Mouse (Mus musculus): ENCODE results near the gene Tigd3. TPM values are rescaled to one million over a fixed set of nuclear protein-coding genes. Genes with fewer than 3 reads are reported as not detected.

The Tigd3 gene
- polyA plus RNA-seq, 1 experiment from 2014 or later: 2.5 TPM

DNA sequence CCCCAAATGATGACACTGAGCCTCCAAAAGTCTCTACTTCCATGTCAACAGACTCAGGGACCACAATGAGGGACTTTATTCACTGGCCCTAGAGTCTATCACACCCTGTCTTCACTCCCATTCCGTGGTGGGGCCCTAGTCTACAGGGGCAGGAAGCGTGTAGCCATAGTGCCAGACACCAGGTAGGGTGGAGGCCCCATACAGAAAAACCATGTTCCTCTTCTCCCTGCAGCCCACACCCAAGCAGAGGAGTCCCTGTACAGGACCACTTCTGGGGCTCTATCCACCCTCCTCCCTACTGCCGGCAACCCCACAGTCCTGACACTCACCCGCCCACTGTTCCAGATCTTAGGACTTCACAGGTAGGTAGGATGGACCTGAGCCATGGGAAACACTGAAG lies 21.4 kb downstream of the Tigd3 start:
- peaks cover 9% of the 10 kb centered on the region; the same call in 1 of the 2 replicates for H3K36me3 ChIP-seq (ENCODE audit: control insufficient read depth, insufficient read depth, low read length)
- peaks cover 43% of the 10 kb centered on the region for H3K4me1 ChIP-seq (replicated peaks; ENCODE audit: control insufficient read depth, insufficient read depth, low read length)
- H3K27ac ChIP-seq (ENCODE audit: low read length): peak overlapping the region; percentile 7; the same call in 1 of the 2 replicates
- no peaks in the 10 kb centered on the region for H3K9me3 ChIP-seq (ENCODE audit: control insufficient read depth, low read length)
- no peaks in the 10 kb centered on the region for H3K27me3 ChIP-seq (ENCODE audit: control insufficient read depth, insufficient read depth, low read depth, low read length)
- no peak for ATAC-seq (ENCODE audit: low read depth)
- no peak overlapping the region for H3K4me2 ChIP-seq (ENCODE audit: low read depth, low read length)
- no peak overlapping the region for H3K4me3 ChIP-seq (ENCODE audit: low read length)
- 65% methylated on average over 4 of the region's 4 CpGs for WGBS
- no peak overlapping the region for H3K9ac ChIP-seq (ENCODE audit: low read length)

GRCm38 (mm10) chr19:5871683-5872082 lies 22.3 kb downstream of the Tigd3 start:
- H3K27ac ChIP-seq (ENCODE audit: low read length): peak overlapping the region; percentile 92
- H3K4me1 ChIP-seq (replicated peaks; ENCODE audit: control insufficient read depth, insufficient read depth, low read length): peaks cover 38% of the 10 kb centered on the region
- H3K4me2 ChIP-seq (ENCODE audit: low read depth, low read length): peak overlapping the region; percentile 45
- H3K27me3 ChIP-seq (ENCODE audit: control insufficient read depth, insufficient read depth, low read depth, low read length): no peaks in the 10 kb centered on the region
- H3K36me3 ChIP-seq (ENCODE audit: control insufficient read depth, insufficient read depth, low read length): peaks cover 14% of the 10 kb centered on the region; the same call in 1 of the 2 replicates
- H3K9me3 ChIP-seq (ENCODE audit: control insufficient read depth, low read length): no peaks in the 10 kb centered on the region
- H3K9ac ChIP-seq (ENCODE audit: low read length): peak overlapping the region; percentile 61
- ATAC-seq (ENCODE audit: low read depth): peak; percentile 40
- no peak overlapping the region for H3K4me3 ChIP-seq (ENCODE audit: low read length)
- WGBS: 12% methylated on average over 6 of the region's 6 CpGs

- Histone ChIP-seq H3K27ac (ENCODE audit: low read length) (peak overlapping the region; percentile 92), H3K9me3 (ENCODE audit: control insufficient read depth, low read length) (no peaks in the 10 kb centered on the region), H3K4me3 (ENCODE audit: low read length) (peak overlapping the region; percentile 13; the same call in 1 of the 2 replicates), H3K36me3 (ENCODE audit: control insufficient read depth, insufficient read depth, low read length) (peaks cover 14% of the 10 kb centered on the region), H3K4me2 (ENCODE audit: low read depth, low read length) (peak overlapping the region; percentile 45), H3K4me1 (replicated peaks; ENCODE audit: control insufficient read depth, insufficient read depth, low read length) (peaks cover 38% of the 10 kb centered on the region), H3K27me3 (ENCODE audit: control insufficient read depth, insufficient read depth, low read depth, low read length) (no peaks in the 10 kb centered on the region), H3K9ac (ENCODE audit: low read length) (peak overlapping the region; percentile 61)
- WGBS: 0% methylated on average over 3 of the region's 7 CpGs
- peak; percentile 88 for ATAC-seq (ENCODE audit: low read depth)
Measured at GRCm38 (mm10) chr19:5871273-5871672, 22.7 kb downstream of the Tigd3 start.

DNA sequence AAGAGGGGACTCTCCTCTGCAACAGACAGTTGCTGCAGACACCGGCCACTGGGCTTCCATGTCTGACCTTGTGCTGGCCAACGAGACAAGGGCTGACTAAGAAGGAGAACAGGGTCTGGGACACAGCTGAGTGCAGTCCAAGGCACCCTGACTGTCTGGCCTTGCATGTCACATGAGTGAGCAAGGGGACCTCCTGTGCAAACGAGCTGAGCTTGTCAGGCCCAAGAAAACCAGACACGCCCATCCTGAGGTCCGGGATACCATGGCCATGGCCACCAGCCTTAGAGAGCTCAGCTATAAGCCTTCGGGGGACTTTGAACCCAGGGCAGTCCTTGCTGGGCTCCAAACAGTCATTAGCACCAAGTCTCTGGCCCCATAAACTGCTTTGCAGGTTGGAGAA lies 25.9 kb downstream of the Tigd3 start:
- Histone ChIP-seq H3K4me3 (ENCODE audit: low read length) (no peak overlapping the region), H3K36me3 (ENCODE audit: control insufficient read depth, insufficient read depth, low read length) (peaks cover 34% of the 10 kb centered on the region), H3K27ac (ENCODE audit: low read length) (no peak overlapping the region), H3K9ac (ENCODE audit: low read length) (no peak overlapping the region), H3K27me3 (ENCODE audit: control insufficient read depth, insufficient read depth, low read depth, low read length) (no peaks in the 10 kb centered on the region), H3K4me2 (ENCODE audit: low read depth, low read length) (no peak overlapping the region), H3K4me1 (replicated peaks; ENCODE audit: control insufficient read depth, insufficient read depth, low read length) (peaks cover 21% of the 10 kb centered on the region), H3K9me3 (ENCODE audit: control insufficient read depth, low read length) (no peaks in the 10 kb centered on the region)
- WGBS: 78% methylated on average over 6 of the region's 6 CpGs
- ATAC-seq (ENCODE audit: low read depth): no peak

GRCm38 (mm10) chr19:5864710-5865398 lies 29.1 kb downstream of the Tigd3 start:
- WGBS: 86% methylated on average over 20 of the region's 20 CpGs
- H3K9ac ChIP-seq (ENCODE audit: low read length): no peak overlapping the region
- ATAC-seq (ENCODE audit: low read depth): 0 out of 2 replicates have a peak, but pooled peaks have one; percentile 15
- H3K27me3 ChIP-seq (ENCODE audit: control insufficient read depth, insufficient read depth, low read depth, low read length): no peaks in the 10 kb centered on the region
- H3K36me3 ChIP-seq (ENCODE audit: control insufficient read depth, insufficient read depth, low read length): peaks cover 54% of the 10 kb centered on the region
- H3K4me3 ChIP-seq (ENCODE audit: low read length): no peak overlapping the region
- no peak overlapping the region for H3K4me2 ChIP-seq (ENCODE audit: low read depth, low read length)
- H3K9me3 ChIP-seq (ENCODE audit: control insufficient read depth, low read length): no peaks in the 10 kb centered on the region
- no peak overlapping the region for H3K27ac ChIP-seq (ENCODE audit: low read length)
- no peaks in the 10 kb centered on the region for H3K4me1 ChIP-seq (replicated peaks; ENCODE audit: control insufficient read depth, insufficient read depth, low read length)

DNA sequence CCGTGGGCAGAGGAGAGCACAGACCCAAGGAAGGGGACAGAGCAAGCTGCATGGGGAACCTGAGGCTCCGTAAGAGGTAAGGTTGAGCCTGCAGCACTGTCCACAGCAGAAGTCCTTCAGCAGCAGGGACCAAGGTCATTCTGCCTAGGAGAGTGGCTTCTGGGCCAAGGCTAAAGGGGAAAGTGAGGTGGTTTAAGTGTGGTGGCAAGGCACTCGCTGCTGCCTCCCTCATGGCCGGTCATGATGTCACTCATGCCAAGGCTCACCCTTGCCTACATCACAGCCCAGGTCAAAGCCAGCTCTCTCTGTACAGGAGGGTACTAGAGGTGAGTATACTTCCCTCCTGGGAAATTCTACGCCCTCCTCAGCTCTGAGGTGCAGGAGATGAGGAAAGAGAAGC lies 30.2 kb downstream of the Tigd3 start:
- no peak overlapping the region for H3K27ac ChIP-seq (ENCODE audit: low read length)
- H3K4me2 ChIP-seq (ENCODE audit: low read depth, low read length): no peak overlapping the region
- peaks cover 50% of the 10 kb centered on the region for H3K36me3 ChIP-seq (ENCODE audit: control insufficient read depth, insufficient read depth, low read length)
- H3K4me3 ChIP-seq (ENCODE audit: low read length): no peak overlapping the region
- H3K4me1 ChIP-seq (replicated peaks; ENCODE audit: control insufficient read depth, insufficient read depth, low read length): no peaks in the 10 kb centered on the region
- ATAC-seq (ENCODE audit: low read depth): no peak
- no peak overlapping the region for H3K9ac ChIP-seq (ENCODE audit: low read length)
- WGBS: 93% methylated on average over 5 of the region's 5 CpGs
- H3K27me3 ChIP-seq (ENCODE audit: control insufficient read depth, insufficient read depth, low read depth, low read length): no peaks in the 10 kb centered on the region
- no peaks in the 10 kb centered on the region for H3K9me3 ChIP-seq (ENCODE audit: control insufficient read depth, low read length)

- Histone ChIP-seq H3K4me3 (ENCODE audit: low read length) (no peak overlapping the region), H3K36me3 (ENCODE audit: control insufficient read depth, insufficient read depth, low read length) (peaks cover 54% of the 10 kb centered on the region), H3K27ac (ENCODE audit: low read length) (no peak overlapping the region), H3K9me3 (ENCODE audit: control insufficient read depth, low read length) (no peaks in the 10 kb centered on the region), H3K4me2 (ENCODE audit: low read depth, low read length) (no peak overlapping the region), H3K9ac (ENCODE audit: low read length) (no peak overlapping the region), H3K27me3 (ENCODE audit: control insufficient read depth, insufficient read depth, low read depth, low read length) (no peaks in the 10 kb centered on the region), H3K4me1 (replicated peaks; ENCODE audit: control insufficient read depth, insufficient read depth, low read length) (no peaks in the 10 kb centered on the region)
- 96% methylated on average over 14 of the region's 14 CpGs for WGBS
- no peak for ATAC-seq (ENCODE audit: low read depth)
Measured at GRCm38 (mm10) chr19:5862335-5863085, 31.4 kb downstream of the Tigd3 start.

DNA sequence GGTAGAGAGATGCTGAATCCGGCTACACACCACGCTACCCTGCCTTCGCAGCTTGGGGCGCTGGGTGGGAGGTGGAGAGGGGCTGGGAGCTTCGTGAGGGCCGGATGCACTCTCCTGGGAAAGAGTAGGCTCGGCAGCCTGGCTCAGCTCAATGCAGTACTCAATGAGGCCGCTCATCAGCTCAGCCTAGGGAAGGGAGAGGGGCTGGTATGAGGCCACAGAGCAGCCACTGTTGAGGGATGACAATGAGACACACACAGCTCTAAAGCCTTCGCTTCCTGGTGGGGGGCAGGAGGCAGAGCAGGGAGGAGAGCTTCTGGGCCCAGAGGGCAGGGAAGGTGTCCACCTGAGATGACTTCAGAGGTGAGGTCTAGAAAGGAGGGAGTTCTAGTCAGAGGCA lies 37.3 kb downstream of the Tigd3 start:
- Histone ChIP-seq H3K27me3 (ENCODE audit: control insufficient read depth, insufficient read depth, low read depth, low read length) (no peaks in the 10 kb centered on the region), H3K9me3 (ENCODE audit: control insufficient read depth, low read length) (0 out of 2 replicates have a peak, but pooled peaks cover 4% of the 10 kb centered on the region), H3K9ac (ENCODE audit: low read length) (no peak overlapping the region), H3K4me3 (ENCODE audit: low read length) (no peak overlapping the region), H3K4me1 (replicated peaks; ENCODE audit: control insufficient read depth, insufficient read depth, low read length) (peaks cover 7% of the 10 kb centered on the region), H3K4me2 (ENCODE audit: low read depth, low read length) (no peak overlapping the region), H3K27ac (ENCODE audit: low read length) (no peak overlapping the region), H3K36me3 (ENCODE audit: control insufficient read depth, insufficient read depth, low read length) (peaks cover 47% of the 10 kb centered on the region)
- no peak for ATAC-seq (ENCODE audit: low read depth)
- WGBS: 89% methylated on average over 9 of the region's 9 CpGs

GRCm38 (mm10) chr19:5852035-5852722 lies 41.8 kb downstream of the Tigd3 start:
- Histone ChIP-seq H3K4me3 (ENCODE audit: low read length) (no peak overlapping the region), H3K36me3 (ENCODE audit: control insufficient read depth, insufficient read depth, low read length) (peaks cover 30% of the 10 kb centered on the region), H3K4me2 (ENCODE audit: low read depth, low read length) (no peak overlapping the region), H3K27ac (ENCODE audit: low read length) (peak overlapping the region; percentile 64), H3K9me3 (ENCODE audit: control insufficient read depth, low read length) (0 out of 2 replicates have a peak, but pooled peaks cover 4% of the 10 kb centered on the region), H3K9ac (ENCODE audit: low read length) (peak overlapping the region; percentile 43; the same call in 1 of the 2 replicates), H3K4me1 (replicated peaks; ENCODE audit: control insufficient read depth, insufficient read depth, low read length) (peaks cover 39% of the 10 kb centered on the region), H3K27me3 (ENCODE audit: control insufficient read depth, insufficient read depth, low read depth, low read length) (no peaks in the 10 kb centered on the region)
- no peak for ATAC-seq (ENCODE audit: low read depth)
- WGBS: 70% methylated on average over 12 of the region's 12 CpGs
